Mouse (Mus musculus) neural tube, embryonic 14.5 days (tissue): Measurements from ENCODE around the gene Elavl1. TPM values are rescaled to one million over a fixed set of nuclear protein-coding genes. Genes with fewer than 3 reads are reported as not detected.

Experiments
- ATAC-seq: fragments of 200-750 bp; cut with Nextera tagmentation; 2 replicates; pipeline ENCODE4 v1.8.0; 2017; ENCODE audit warnings: low read depth, mild to moderate bottlenecking, moderate TSS enrichment, moderate library complexity
- H3K27ac ChIP-seq: fragments of 300-500 bp; sonication (generic); 2 replicates; pipeline ENCODE4 v1.5.1; 2014; ENCODE audit warnings: low read depth, mild to moderate bottlenecking, control low read depth, low read length, moderate library complexity, mixed read lengths
- H3K27me3 ChIP-seq: fragments of 300-500 bp; sonication (generic); 2 replicates; pipeline ENCODE4 v1.6.1; 2014; ENCODE audit warnings: low read length; ENCODE audit not compliant: control insufficient read depth, insufficient read depth
- H3K36me3 ChIP-seq: fragments of 300-500 bp; sonication (generic); 2 replicates; pipeline ENCODE4 v1.6.1; 2014; ENCODE audit warnings: low read length, mixed read lengths; ENCODE audit not compliant: control insufficient read depth, insufficient read depth
- H3K4me1 ChIP-seq: fragments of 300-500 bp; sonication (generic); 2 replicates; pipeline ENCODE4 v1.6.1; 2014; ENCODE audit warnings: low read length; ENCODE audit not compliant: control insufficient read depth, insufficient read depth
- H3K4me2 ChIP-seq: fragments of 300-500 bp; sonication (generic); 2 replicates; pipeline ENCODE4 v1.6.1; 2014; ENCODE audit warnings: mild to moderate bottlenecking, low read depth, low read length, control low read depth
- H3K4me3 ChIP-seq: fragments of 300-500 bp; sonication (generic); 2 replicates; pipeline ENCODE4 v1.5.1; 2014; ENCODE audit warnings: low read depth, low read length, control low read depth, mixed read lengths
- H3K9ac ChIP-seq: fragments of 300-500 bp; sonication (generic); replicated peaks from 2 replicates; pipeline ENCODE4 v1.6.1; 2014; ENCODE audit warnings: low read depth, mild to moderate bottlenecking, control low read depth, low read length, mixed read lengths
- H3K9me3 ChIP-seq: fragments of 300-500 bp; sonication (generic); 2 replicates; pipeline ENCODE4 v1.6.1; 2016; ENCODE audit warnings: low read length; ENCODE audit not compliant: control insufficient read depth
- WGBS: fragments of 180-500 bp; shearing (Covaris S2); extraction: QIAGEN DNeasy Blood & Tissue Kit; methylation state at CpG from one replicate; pipeline ENCODE4 v1.1.7; 2014; 5-methylcytosine and 5-hydroxymethylcytosine counted together
- polyA plus RNA-seq: library from polyadenylated mRNA; unstranded; fragments of >200 nt; fragmentation: Nextera tagmentation; extraction: Ambion mirVana; gene quantifications from 2 replicates; pipeline ENCODE4 v1.2.1, GENCODE M21; 2014

The Elavl1 gene
- polyA plus RNA-seq, 1 experiment from 2014 or later = 106 TPM

GRCm38 (mm10) chr8:4275275-4276110, 49.7 kb downstream of the Elavl1 start, which contains the start of gene Timm44:
Timm44 (minus strand) TSS chr8:4275913.
- ATAC-seq = peak; percentile 97
- under 1% methylated on average over 39 of the region's 39 CpGs for WGBS
- no peaks in the 10 kb centered on the region for H3K9me3 ChIP-seq
- H3K36me3 ChIP-seq = peaks cover 6% of the 10 kb centered on the region; the same call in 1 of the 2 replicates
- H3K27me3 ChIP-seq = no peaks in the 10 kb centered on the region
- H3K27ac ChIP-seq = peak within 1 kb of the TSS; percentile 82
- H3K4me3 ChIP-seq = peak within 1 kb of the TSS; percentile 76
- H3K4me2 ChIP-seq = peak within 1 kb of the TSS; percentile 83
- H3K9ac ChIP-seq = peak within 1 kb of the TSS; percentile 74
- H3K4me1 ChIP-seq = peaks cover 5% of the 10 kb centered on the region

- ATAC-seq = no peak
Observed at GRCm38 (mm10) chr8:4269609-4270008, 55.6 kb downstream of the Elavl1 start.

GRCm38 (mm10) chr8:4267627-4268026, 57.6 kb downstream of the Elavl1 start:
- Histone ChIP-seq H3K4me3 (no peak overlapping the region), H3K9me3 (no peaks in the 10 kb centered on the region), H3K36me3 (peaks cover 49% of the 10 kb centered on the region), H3K4me1 (no peaks in the 10 kb centered on the region), H3K9ac (no peak overlapping the region), H3K27ac (no peak overlapping the region), H3K4me2 (no peak overlapping the region), H3K27me3 (no peaks in the 10 kb centered on the region)
- 78% methylated on average over 15 of the region's 15 CpGs for WGBS
- ATAC-seq = peak; percentile 55; the same call in 1 of the 2 replicates

More at GRCm38 (mm10) chr8:4269609-4270008, 55.6 kb downstream of the Elavl1 start:
- Histone ChIP-seq H3K27me3 (no peaks in the 10 kb centered on the region), H3K9me3 (no peaks in the 10 kb centered on the region), H3K27ac (no peak overlapping the region), H3K4me2 (no peak overlapping the region), H3K4me3 (no peak overlapping the region), H3K4me1 (no peaks in the 10 kb centered on the region), H3K36me3 (peaks cover 47% of the 10 kb centered on the region), H3K9ac (no peak overlapping the region)
- WGBS = 92% methylated on average over 6 of the region's 6 CpGs

GRCm38 (mm10) chr8:4265160-4265914, 59.9 kb downstream of the Elavl1 start:
- Histone ChIP-seq H3K27ac (no peak overlapping the region), H3K36me3 (peaks cover 60% of the 10 kb centered on the region), H3K9me3 (no peaks in the 10 kb centered on the region), H3K4me2 (no peak overlapping the region), H3K9ac (no peak overlapping the region), H3K4me3 (no peak overlapping the region), H3K4me1 (no peaks in the 10 kb centered on the region), H3K27me3 (no peaks in the 10 kb centered on the region)
- no peak for ATAC-seq
- 94% methylated on average over 15 of the region's 15 CpGs for WGBS

- WGBS = 94% methylated on average over 8 of the region's 8 CpGs
- no peaks in the 10 kb centered on the region for H3K9me3 ChIP-seq
- peaks cover 9% of the 10 kb centered on the region for H3K4me1 ChIP-seq
- ATAC-seq = no peak
- H3K4me2 ChIP-seq = no peak overlapping the region
- H3K4me3 ChIP-seq = no peak overlapping the region
- no peak overlapping the region for H3K9ac ChIP-seq
- no peak overlapping the region for H3K27ac ChIP-seq
- peaks cover 45% of the 10 kb centered on the region for H3K36me3 ChIP-seq
- no peaks in the 10 kb centered on the region for H3K27me3 ChIP-seq
Observed at GRCm38 (mm10) chr8:4263105-4263791, 62.0 kb downstream of the Elavl1 start.

- Histone ChIP-seq H3K9me3 (no peaks in the 10 kb centered on the region), H3K4me2 (no peak overlapping the region; the same call in 1 of the 2 replicates), H3K27me3 (no peaks in the 10 kb centered on the region), H3K4me1 (peaks cover 24% of the 10 kb centered on the region), H3K4me3 (no peak overlapping the region), H3K27ac (peak overlapping the region; percentile 94), H3K36me3 (peaks cover 30% of the 10 kb centered on the region), H3K9ac (no peak overlapping the region; the same call in 1 of the 2 replicates)
- no peak for ATAC-seq
- 81% methylated on average over 4 of the region's 4 CpGs for WGBS
Observed at GRCm38 (mm10) chr8:4259805-4260170, 65.4 kb downstream of the Elavl1 start.

- WGBS = 7% methylated on average over 27 of the region's 33 CpGs
Observed at GRCm38 (mm10) chr8:4259125-4259804, 65.9 kb downstream of the Elavl1 start, which contains the start of gene Ctxn1. Ctxn1 (minus strand) TSS chr8:4259274.

GRCm38 (mm10) chr8:4258678-4259077, 66.5 kb downstream of the Elavl1 start:
- peak overlapping the region; percentile 94 for H3K27ac ChIP-seq
- peak overlapping the region; percentile 97 for H3K9ac ChIP-seq
- peak overlapping the region; percentile 87 for H3K4me3 ChIP-seq
- H3K4me1 ChIP-seq = peaks cover 31% of the 10 kb centered on the region
- peak; percentile 69 for ATAC-seq
- H3K36me3 ChIP-seq = peaks cover 25% of the 10 kb centered on the region
- no peaks in the 10 kb centered on the region for H3K27me3 ChIP-seq
- peak overlapping the region; percentile 65 for H3K4me2 ChIP-seq
- 0% methylated on average over 31 of the region's 32 CpGs for WGBS
- no peaks in the 10 kb centered on the region for H3K9me3 ChIP-seq

More at GRCm38 (mm10) chr8:4259125-4259804, 65.9 kb downstream of the Elavl1 start, which contains the start of gene Ctxn1:
- peak within 1 kb of the TSS; percentile 94 for H3K27ac ChIP-seq
- peaks cover 26% of the 10 kb centered on the region for H3K4me1 ChIP-seq
- peak within 1 kb of the TSS; percentile 65 for H3K4me2 ChIP-seq
- H3K27me3 ChIP-seq = no peaks in the 10 kb centered on the region
- H3K36me3 ChIP-seq = peaks cover 27% of the 10 kb centered on the region
- no peaks in the 10 kb centered on the region for H3K9me3 ChIP-seq
- peak; percentile 88 for ATAC-seq
- H3K9ac ChIP-seq = peak within 1 kb of the TSS; percentile 97
- peak within 1 kb of the TSS; percentile 87 for H3K4me3 ChIP-seq
